Mouse (Mus musculus) fat pad, adult 2 months (tissue): ENCODE data around the gene Vps53.
A peak's percentile ranks its signal among the peaks of the same experiment; 100 is the strongest.

Experiments
- DNase-seq: peaks from one replicate; pipeline ENCODE4 v3.0.0-alpha.2; 2011; ENCODE audit warnings: low read depth, low spot score; ENCODE audit errors: extremely low read depth

Gene Vps53

GRCm38 (mm10) chr11:76060906-76061305, 118.5 kb downstream of the Vps53 start:
- no peak for DNase-seq

- peak; percentile 50 for DNase-seq
These were observed 119.5 kb downstream of the Vps53 start for GRCm38 (mm10) chr11:76059971-76060370.

GRCm38 (mm10) chr11:76056487-76056886, 123.0 kb downstream of the Vps53 start:
- no peak for DNase-seq

GRCm38 (mm10) chr11:76052496-76052895, 127.0 kb downstream of the Vps53 start:
- DNase-seq, result no peak

GRCm38 (mm10) chr11:76050967-76051512, 128.4 kb downstream of the Vps53 start:
- DNase-seq, result no peak

- no peak for DNase-seq
These were observed 128.9 kb downstream of the Vps53 start for GRCm38 (mm10) chr11:76050509-76050908.

- no peak for DNase-seq
These were observed 134.1 kb downstream of the Vps53 start for GRCm38 (mm10) chr11:76045367-76045766.

GRCm38 (mm10) chr11:76044468-76044867, 135.0 kb downstream of the Vps53 start:
- DNase-seq, result no peak

- DNase-seq, result no peak
These were observed 136.6 kb downstream of the Vps53 start for GRCm38 (mm10) chr11:76042882-76043281.

GRCm38 (mm10) chr11:76042041-76042638, 137.3 kb downstream of the Vps53 start:
- DNase-seq, result no peak

GRCm38 (mm10) chr11:76040761-76041376, 138.6 kb downstream of the Vps53 start:
- no peak for DNase-seq

- no peak for DNase-seq
These were observed 139.3 kb downstream of the Vps53 start for GRCm38 (mm10) chr11:76040106-76040505.

- no peak for DNase-seq
These were observed 140.0 kb downstream of the Vps53 start for GRCm38 (mm10) chr11:76039271-76040053.

GRCm38 (mm10) chr11:76037581-76038294, 141.7 kb downstream of the Vps53 start:
- DNase-seq, result no peak

GRCm38 (mm10) chr11:76035182-76035581, 144.3 kb downstream of the Vps53 start:
- no peak for DNase-seq

- no peak for DNase-seq
These were observed 145.6 kb downstream of the Vps53 start for GRCm38 (mm10) chr11:76033836-76034235.

GRCm38 (mm10) chr11:76033359-76033758, 146.1 kb downstream of the Vps53 start:
- DNase-seq, result no peak

GRCm38 (mm10) chr11:76028072-76028465, 151.4 kb downstream of the Vps53 start:
- no peak for DNase-seq

- no peak for DNase-seq
These were observed 152.0 kb downstream of the Vps53 start, which contains the start of gene Rflnb for GRCm38 (mm10) chr11:76027139-76028071. Gene Rflnb, minus strand, starts transcription at chr11:76027782.

- DNase-seq, result no peak
These were observed 152.8 kb downstream of the Vps53 start for GRCm38 (mm10) chr11:76026527-76027138.
